Mouse (Mus musculus): Measurements from ENCODE around the gene Ednrb.

Ednrb gene

DNA sequence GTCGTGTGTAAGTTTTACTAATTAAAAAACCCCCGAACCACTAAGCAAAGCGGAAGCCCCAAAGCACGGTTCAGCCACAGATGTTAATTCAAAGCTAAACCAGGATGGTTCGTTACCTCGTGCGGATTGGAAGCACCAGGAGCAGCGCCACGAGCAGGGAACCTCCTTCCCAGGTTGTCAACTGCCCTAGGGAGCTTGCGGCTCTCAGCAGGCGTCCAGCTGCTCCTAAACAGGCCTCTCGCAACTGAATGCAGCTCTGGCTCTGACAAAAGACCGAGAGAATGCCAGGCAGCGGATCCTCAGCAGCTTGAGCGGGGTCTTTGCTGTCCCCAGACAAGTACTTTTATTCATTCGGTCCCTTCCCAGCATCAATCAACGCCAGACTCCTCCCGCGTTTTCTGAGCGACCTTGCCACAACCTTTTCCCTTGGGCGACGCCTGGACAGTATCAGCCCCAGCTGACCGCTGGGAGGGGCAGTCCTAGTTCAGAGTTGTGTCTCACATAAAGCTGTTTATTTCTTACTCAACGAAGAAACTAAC lies at the start of gene Ednrb:
Gene Ednrb (minus strand): TSS at position 392 of the 539 bp plus-strand sequence.
- in situ Hi-C loops (cut with MboI, MseI), result no loop called here

DNA sequence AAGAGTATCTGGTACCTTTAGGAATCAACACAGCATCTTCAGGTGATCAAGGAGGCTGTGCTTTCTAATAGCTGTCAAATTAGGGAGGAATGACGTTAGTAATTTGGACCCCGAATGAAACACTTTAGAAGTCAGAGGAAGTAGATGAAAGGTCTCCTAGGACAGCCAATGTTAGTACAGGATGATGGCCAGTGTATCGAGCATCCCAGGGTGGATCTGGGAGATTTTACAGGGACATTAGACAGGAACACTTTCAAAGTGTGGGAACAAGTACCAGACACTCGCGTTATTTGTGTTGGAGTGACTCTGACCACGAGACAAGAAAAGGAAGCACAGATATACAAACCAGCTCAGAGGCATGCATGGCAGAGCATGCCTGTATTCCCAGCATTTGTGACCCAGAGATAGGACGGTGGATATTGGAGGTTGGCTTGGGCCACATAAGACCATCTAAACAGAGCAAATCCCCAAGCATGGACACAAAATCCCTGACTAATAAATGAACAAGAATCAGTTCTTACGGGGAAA lies 48.3 kb upstream of the Ednrb start:
- in situ Hi-C loops (cut with MboI, MseI), result no loop called here

DNA sequence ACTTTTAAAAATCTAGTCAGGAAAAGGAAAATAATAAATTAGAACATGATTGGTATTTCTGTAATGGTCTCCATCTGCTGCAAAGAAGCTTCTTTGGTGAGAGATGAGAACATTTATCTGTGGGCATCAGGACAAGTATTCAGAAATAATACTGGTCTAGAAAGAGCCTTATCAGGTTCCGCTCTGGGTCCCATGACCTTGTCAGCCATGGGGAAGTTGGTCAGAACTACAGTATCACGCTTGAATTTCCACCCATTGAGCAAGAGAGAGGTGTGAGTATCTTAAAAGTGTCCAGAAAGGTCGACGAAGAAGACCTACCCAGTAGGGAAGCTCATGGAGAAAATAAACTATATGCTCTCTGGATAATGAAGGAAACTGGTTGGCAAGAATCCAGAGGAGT lies 46.6 kb upstream of the Ednrb start:
- in situ Hi-C loops (cut with MboI, MseI), result no loop called here

DNA sequence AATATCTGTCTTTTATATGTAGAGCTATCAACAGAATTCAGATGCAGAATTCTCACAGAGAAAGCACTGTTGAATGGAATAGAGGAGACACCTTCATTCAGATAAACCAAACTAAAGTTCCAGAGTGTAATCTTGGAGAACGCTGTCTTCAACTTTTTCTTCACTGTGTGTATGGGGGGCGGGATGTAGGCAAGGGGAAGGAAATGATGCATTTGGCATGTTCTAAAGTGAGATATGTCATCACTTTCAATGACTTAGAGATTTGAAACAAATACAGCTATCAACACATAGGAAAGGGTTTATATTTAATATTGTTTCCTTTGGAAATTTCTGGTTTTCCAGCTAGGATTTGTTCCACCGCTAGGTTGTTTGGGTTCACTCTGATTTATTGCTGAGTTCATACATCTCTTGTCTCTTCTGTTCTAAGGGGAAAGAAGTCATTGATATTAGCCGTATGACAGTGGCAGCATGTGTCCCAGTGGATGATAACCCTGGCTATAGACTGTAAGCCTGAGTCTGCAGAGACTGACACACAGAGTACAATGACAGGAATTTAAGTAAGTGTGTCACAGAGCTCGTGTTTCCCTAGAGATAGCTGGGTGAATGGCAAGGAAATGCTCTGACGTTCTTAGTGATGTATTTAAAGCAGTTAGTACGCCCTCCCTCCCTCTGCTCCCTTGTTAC lies 40.8 kb upstream of the Ednrb start:
- in situ Hi-C loops (cut with MboI, MseI), result no loop called here

DNA sequence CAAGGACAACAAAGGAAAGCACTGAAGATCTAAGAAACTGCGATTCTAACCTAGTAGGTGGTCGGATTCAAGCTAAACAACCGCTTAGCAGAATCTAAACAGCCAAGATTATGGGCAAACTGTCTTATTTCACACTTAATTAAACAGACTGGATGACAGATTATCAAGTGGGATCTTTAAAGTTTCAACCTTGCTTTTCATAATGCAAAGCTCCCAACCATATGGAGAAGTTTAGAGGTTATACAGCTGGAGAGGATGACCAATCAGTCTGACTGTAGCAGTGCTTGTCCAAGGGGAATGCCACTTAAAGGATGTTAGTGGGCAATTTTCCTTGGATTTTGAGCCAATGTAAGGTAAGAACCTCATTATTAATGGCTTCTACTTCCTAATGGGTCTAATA lies 38.7 kb upstream of the Ednrb start:
- in situ Hi-C loops (cut with MboI, MseI), result no loop called here

DNA sequence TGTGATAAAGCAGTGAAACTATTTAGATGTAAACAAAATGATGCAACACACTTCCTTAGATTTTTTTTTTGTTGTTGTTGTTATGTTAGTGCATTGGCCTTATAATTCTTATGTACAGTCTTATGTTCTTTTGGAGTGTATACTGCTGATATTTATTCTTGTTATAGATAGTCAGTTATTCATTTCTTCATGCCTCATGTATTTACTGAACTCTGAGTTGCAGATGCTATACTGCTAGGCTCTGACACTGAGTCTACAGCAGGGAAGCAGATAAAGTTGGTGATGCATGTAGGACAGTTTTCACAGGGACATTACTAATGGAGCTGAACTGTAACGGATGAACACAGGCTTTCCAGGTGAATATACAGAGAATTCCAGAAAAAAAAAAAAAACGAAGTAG lies 32.9 kb upstream of the Ednrb start:
- in situ Hi-C loops (cut with MboI, MseI), result no loop called here

DNA sequence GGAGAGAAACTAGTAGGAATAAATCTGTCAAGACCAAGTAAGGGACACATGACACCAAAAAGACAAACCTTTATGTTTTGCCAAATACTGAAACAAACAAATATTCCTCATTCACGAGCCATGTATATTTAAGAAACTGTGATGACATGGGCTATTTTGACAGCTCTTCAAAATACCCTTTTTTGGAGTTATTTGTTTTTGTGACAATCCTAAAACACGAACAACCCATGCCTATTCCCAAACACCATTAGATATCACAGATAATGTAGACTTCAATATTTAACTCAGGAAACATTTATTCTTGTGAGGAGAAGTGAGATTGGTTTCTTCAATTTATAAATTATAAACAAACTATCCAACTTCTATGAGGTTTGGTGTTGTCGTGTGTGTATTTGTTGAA lies 32.4 kb upstream of the Ednrb start:
- in situ Hi-C loops (cut with MboI, MseI), result no loop called here

DNA sequence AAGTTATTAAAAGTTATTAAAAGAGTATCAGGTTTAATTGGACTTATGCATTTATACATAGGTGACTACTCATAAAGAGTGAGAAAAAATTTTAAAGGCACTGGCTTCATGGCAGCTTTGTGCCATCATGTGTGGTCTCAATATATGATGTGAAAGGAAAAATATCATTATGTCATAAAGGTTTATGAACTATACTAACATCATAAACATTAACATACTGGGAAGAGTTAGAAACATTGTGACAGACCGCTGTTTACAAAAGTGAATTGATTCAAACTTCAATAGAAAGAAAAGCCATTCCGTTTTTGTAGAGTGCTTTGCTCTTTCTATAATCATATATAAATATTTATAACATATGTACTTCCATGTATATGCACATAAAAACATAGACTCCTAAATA lies 22.4 kb upstream of the Ednrb start:
- in situ Hi-C loops (cut with MboI, MseI), result no loop called here

DNA sequence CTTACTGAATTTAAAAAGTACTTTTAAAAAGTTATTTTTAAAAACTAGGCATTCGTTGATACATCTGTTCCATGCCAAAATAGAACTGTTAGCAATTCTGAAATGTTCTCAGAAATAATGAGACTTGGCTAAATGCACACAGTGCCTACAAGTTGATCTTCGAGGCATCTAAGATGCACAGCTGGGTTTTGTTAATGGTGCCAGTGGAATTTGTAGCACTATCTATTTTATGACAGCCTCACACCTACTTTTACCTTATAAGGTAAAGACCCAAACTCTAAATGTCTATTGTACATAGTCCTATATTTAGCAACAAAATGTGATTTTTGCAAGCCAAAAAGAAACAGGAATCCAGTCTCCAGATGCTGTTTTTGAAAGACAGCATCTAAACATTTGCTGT lies 21.0 kb upstream of the Ednrb start:
- in situ Hi-C loops (cut with MboI, MseI), result no loop called here

DNA sequence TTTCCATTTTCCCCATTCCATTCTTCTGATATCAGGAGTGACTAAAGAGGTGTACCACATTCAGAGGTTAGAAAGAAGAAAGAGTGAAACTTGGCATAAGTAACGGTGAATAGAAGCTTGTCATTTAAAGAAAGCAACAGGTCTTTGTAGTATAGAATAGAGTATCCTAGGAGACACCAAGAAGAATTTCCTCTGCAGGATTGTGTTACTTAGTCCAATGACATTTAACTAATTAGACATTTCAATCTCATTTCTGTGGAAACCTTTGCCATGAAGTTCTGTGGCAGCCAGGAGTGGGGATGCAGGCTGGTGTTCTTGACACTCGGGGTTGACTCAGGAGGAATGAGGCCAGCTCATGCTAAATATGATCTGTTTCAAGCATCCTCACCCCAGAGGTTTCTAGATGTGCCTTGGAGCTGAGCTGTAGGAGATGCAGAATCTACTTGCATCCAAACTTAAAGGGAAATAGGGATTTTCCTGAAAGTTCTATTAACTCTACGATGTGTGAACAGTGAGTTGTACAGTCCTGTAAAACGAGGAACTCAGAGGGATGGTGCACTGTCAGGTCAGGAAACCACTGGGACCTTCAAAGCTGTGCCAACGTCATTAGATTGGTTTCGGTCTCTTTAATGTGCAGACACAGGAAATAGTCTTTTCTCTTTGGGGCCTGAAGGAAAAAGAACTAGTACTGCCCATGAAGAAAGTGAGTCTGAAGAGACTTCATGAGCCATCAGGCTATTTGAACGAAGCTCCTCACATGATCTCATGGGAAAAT lies 6.1 kb upstream of the Ednrb start:
- in situ Hi-C loops (cut with MboI, MseI), result no loop called here

DNA sequence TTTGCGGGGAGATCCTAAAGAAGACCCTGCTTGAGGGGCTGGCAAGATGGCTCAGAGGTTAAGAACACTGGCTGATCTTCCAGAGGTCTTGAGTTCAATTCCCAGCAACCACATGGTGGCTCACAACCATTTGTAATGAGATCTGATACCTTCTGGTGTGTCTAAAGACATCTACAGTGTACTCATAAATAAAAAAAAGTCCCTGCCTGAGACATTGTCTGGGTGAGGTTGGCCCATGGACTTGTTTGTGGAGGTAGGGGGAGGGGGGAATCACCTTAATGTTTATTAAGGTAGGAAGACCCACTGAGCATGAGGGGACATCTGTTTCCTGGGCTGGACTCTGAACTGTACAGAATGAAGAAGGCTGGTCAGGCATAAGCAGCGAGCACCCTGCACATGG lies 1.5 kb upstream of the Ednrb start:
- in situ Hi-C loops (cut with MboI, MseI), result no loop called here

DNA sequence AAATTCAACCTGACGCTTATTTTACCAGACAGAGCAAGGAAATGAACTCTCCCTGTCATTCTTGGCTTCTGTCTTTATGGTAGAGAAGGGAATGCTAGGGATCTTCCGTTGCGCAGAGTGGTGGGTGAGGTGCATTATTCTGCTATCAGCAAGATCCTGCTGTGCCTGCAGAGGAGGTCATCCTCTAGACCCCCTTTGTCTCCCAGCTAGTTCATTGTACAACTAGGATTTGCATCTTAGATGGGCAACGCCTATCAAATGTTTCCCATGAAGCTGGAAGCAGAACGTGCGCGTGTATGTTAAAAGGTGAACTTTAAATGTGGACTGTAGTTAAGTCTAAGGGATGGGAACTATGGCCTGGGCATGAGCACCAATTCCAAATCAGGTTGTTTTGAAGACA lies 742 bp upstream of the Ednrb start:
- in situ Hi-C loops (cut with MboI, MseI), result no loop called here

DNA sequence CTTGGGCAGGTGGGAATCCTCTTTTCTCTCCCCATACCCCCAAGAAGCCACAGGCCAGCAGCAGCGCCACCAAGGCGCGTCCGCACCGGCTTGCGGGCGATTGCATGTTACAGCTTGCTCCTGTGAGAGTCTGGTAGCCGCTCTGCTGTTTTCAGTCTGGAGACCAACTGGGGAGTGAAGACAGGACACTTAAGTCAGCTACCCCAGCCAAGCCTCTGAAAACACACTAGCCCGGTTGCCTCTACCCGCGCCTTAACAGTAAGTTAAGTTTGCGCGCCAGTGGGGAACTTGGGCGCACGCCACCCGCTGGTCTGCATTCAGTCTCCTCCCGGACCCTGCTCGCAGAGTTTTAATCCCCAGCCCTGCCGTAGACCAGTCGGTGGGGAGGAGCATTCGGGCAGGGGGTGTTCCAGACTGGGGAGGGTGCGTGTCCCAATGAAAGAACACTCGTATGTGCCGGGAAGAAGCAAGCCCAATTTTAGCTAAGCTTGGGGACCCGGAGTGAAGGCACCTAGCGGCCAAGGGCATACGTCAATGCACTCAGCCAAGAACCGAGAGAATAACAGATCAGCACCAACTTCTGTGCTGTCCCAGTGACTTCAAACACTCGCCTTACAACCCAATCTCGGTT lies 716 bp downstream of the Ednrb start:
- in situ Hi-C loops (cut with MboI, MseI), result no loop called here

DNA sequence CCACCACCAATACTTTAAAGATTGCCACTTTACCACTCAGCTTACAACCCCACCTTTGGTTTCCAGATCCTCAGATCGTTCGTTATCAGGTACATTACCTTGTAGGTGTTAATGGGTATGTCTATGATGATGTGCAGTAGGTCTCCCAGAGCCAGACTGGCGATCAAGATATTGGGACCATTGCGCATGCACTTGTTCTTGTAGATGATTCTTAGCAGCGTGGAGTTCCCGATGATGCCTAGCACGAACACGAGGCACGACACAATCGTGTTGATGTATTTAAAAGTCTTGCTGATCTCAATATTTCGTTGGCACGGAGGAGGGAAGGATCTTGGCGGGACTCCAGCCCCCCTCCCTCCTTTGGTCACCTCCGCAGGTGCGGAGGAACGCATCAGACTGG lies 1.3 kb downstream of the Ednrb start:
- in situ Hi-C loops (cut with MboI, MseI), result no loop called here

DNA sequence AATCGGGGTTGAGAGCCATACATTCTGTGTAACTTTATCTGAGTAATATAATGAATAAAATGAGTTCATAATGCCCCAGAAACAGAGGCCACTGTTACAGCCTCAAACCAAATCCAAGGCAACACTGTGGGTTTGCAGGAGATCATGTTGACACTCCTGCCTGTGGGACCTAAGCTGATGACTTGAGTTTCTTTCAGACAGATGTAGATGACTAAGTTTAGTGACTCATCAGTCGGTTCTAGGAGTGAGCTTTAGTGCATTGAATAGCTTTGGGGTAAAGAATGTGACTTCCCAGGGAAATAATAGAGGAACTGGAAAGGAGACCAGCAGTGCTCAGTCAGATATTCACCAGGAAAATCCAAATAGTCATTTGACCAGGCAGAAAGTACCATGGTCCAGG lies 3.8 kb downstream of the Ednrb start:
- in situ Hi-C loops (cut with MboI, MseI), result no loop called here

DNA sequence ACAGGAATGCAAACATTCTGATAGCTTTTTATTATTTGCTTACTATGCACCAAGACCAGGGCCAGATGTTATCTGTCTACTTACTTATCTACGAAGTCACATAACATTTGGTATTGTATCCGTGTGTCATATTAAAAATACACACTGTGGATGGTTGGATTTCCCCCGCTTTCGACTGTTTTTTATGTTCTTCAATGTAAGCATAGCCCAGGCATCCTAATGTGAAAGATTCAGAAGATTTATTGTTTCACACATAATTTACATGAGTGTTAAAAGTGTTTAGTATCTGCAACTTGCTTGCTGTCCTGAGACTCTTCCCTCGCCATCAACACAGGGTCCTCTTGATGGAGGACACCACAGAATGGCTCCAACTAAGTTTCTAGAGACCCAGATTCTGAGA lies 5.3 kb downstream of the Ednrb start:
- in situ Hi-C loops (cut with MboI, MseI), result no loop called here

DNA sequence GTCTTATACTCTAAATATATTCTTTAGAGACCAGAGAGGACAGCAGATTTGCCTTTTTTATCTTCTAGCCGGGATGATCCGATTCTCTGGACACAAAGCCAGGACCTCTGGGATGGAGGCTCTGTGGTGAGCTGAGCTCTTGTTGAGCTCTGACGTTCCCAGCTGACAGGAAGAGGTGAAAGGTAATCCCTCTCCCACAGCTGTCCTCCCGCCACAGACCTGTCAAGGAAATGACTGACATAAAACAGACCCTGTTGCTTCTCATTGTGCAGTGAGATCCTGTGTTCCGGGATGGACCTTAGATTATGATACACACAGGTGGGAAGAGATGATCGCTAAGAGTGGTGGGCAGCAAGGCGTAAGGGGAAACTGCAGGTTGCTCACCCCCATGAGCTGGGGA lies 9.6 kb downstream of the Ednrb start:
- in situ Hi-C loops (cut with MboI, MseI), result no loop called here

DNA sequence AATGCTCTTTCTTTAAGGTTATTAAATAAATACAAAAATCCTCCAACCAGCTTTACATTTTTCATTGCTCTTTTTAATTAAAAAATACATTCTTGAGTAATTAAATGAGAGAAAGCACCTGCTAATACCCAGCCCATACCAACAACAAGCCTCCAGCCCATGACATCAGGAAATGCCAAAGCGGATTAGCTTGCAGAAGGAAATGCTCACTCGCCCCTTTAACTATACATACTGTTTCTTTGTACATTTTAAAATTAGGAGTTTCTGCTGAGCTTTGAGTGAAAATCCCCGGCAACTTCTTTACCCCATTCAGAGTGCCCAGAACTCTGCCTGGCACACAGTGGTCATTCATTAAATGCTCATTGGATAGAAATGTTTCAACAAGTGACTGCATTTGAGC lies 10.1 kb downstream of the Ednrb start:
- in situ Hi-C loops (cut with MboI, MseI), result no loop called here

DNA sequence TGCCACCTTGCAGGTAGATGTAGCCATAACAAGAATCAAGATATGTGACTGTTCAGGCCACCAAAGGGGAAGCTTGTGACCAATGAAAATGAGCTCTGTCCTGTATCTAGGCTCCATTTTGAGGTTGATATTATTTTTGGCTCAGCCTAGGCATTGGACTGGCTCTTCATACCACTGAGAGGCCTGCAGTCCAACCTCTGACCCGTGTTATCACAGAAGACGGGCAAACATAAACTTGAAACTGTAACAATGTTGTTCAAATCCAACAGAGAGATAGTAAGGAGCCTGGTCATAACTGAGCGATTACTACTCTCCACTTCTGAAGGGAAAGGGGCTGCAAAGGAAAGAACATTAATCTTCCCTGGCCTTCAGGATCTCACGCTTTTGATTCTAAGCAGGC lies 11.7 kb downstream of the Ednrb start:
- in situ Hi-C loops (cut with MboI, MseI), result no loop called here

DNA sequence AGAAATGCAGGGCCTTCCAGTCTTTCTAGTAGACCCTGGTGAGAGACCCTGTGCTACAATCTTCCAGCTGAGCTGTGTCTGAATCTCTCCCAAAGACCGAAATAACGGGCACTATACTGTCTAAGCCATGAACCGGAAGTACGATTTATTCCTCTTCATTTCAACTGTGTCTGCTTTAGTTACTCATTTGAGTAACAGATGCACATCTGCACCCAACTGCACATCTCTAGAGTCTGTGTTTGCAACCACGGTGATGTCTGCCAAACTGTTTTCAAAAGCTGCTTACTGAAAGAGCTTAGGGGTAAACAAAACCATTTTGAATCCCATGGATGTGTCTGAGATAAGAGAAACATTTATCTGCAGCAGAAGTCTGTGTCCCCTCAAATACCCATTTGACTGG lies 13.2 kb downstream of the Ednrb start:
- in situ Hi-C loops (cut with MboI, MseI), result no loop called here

DNA sequence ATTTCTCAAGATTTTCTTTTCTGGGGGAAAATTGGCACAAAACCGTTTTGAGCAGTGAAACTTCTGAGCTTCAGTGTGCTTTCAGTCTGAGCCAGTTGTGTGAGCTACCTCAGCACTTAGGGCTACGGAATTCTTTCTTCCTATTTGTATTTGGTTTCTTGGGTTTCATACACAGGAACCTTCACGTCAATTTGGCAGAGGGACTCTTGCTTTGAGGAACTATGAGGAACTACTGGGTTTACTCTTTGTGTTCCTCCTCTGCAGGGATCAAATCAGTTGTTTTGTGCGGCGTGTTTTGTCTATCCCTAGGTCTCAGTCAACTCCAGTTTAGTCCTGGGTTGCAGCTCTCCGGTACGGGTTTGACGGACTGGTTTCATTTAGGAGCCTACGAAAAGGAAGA lies 17.9 kb downstream of the Ednrb start:
- in situ Hi-C loops (cut with MboI, MseI), result no loop called here

DNA sequence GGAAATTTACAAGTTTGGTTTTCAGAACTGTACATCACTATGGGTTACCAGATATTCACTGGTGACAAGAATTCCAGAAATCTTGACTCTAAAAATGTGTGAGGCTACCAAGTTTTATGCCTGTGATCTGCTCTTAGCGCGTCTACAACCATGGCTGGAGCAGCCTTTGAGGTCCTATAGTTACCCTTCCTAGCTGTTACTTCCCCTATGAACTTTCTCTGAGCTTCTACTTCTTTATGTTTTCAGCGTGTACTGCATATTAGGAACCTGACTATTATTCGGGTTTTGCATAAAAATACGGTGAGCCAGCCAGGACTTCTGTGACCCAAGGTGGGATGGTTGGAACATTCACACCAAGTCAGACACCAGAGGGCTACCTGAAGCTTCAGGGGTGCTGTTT lies 18.3 kb downstream of the Ednrb start:
- in situ Hi-C loops (cut with MboI, MseI), result no loop called here

DNA sequence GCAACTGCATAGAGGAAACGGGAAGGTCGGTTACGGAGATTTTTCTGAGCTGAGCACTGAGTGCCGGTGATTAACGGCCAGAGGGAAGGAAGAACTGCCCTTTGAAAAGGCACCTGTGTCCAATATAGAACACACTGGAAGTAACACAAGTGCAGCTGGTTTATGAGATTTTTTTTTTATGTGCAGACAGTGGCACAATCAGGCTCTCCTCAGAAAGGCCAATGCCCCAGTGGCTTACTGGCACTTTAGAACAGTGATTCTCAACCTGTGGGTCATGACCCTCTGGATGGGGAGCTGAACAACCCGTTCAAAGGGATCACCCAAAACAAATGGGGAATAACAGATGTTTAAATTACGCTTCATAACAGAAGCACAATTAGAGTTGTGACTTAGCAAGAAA lies 20.7 kb downstream of the Ednrb start:
- in situ Hi-C loops (cut with MboI, MseI), result no loop called here

Measured in regulatory T cell (primary cell).